Mouse (Mus musculus): Measurements from ENCODE around the gene Clic5.

Clic5 gene

GRCm38 (mm10) chr17:44261594-44262202 is 73.3 kb downstream of the Clic5 start:
- in situ Hi-C loops (cut with MboI): loop anchor here (25.0 kb wide), 1 partner anchor 1126 kb away; no protein-coding TSS in a partner anchor

- in situ Hi-C loops (cut with MboI): loop anchor here (25.0 kb wide), 1 partner anchor 1117 kb away; no protein-coding TSS in a partner anchor
These were observed 81.7 kb downstream of the Clic5 start for GRCm38 (mm10) chr17:44270043-44270442.

GRCm38 (mm10) chr17:44271426-44271825 is 83.0 kb downstream of the Clic5 start:
- in situ Hi-C loops (cut with MboI): loop anchor here (25.0 kb wide), 1 partner anchor 1116 kb away; no protein-coding TSS in a partner anchor

GRCm38 (mm10) chr17:44274804-44275203 is 86.4 kb downstream of the Clic5 start:
- in situ Hi-C loops (cut with MboI): loop anchor here (25.0 kb wide), 1 partner anchor 1112 kb away; no protein-coding TSS in a partner anchor

GRCm38 (mm10) chr17:44288320-44288719 is 99.9 kb downstream of the Clic5 start:
- in situ Hi-C loops (cut with MboI): no loop called here

- in situ Hi-C loops (cut with MboI): no loop called here
These were observed 108.8 kb downstream of the Clic5 start for GRCm38 (mm10) chr17:44297221-44297620.

- in situ Hi-C loops (cut with MboI): no loop called here
These were observed 111.9 kb downstream of the Clic5 start for GRCm38 (mm10) chr17:44300236-44300635.

GRCm38 (mm10) chr17:44300723-44301122 is 112.3 kb downstream of the Clic5 start:
- in situ Hi-C loops (cut with MboI): no loop called here

- in situ Hi-C loops (cut with MboI): no loop called here
These were observed 112.9 kb downstream of the Clic5 start for GRCm38 (mm10) chr17:44301224-44301811.

GRCm38 (mm10) chr17:44304076-44304475 is 115.7 kb downstream of the Clic5 start:
- in situ Hi-C loops (cut with MboI): no loop called here

GRCm38 (mm10) chr17:44309914-44310622 is 121.7 kb downstream of the Clic5 start:
- in situ Hi-C loops (cut with MboI): no loop called here

GRCm38 (mm10) chr17:44325314-44325713 is 136.9 kb downstream of the Clic5 start:
- in situ Hi-C loops (cut with MboI): no loop called here

GRCm38 (mm10) chr17:44327279-44328146 is 139.1 kb downstream of the Clic5 start:
- in situ Hi-C loops (cut with MboI): no loop called here

- in situ Hi-C loops (cut with MboI): no loop called here
These were observed 139.7 kb downstream of the Clic5 start for GRCm38 (mm10) chr17:44328147-44328482.

All from mature B cell (primary cell).